Mouse (Mus musculus) frontal cortex, postnatal 25 days (tissue): Measurements from ENCODE around the gene Slc45a2.

ENCODE experiments used
- DNase-seq, 2 experiments: peaks; one replicate each; pipeline ENCODE4 v3.0.0; 2022; ENCODE audit warnings: low spot score in 2 of 2

Slc45a2 gene

DNA sequence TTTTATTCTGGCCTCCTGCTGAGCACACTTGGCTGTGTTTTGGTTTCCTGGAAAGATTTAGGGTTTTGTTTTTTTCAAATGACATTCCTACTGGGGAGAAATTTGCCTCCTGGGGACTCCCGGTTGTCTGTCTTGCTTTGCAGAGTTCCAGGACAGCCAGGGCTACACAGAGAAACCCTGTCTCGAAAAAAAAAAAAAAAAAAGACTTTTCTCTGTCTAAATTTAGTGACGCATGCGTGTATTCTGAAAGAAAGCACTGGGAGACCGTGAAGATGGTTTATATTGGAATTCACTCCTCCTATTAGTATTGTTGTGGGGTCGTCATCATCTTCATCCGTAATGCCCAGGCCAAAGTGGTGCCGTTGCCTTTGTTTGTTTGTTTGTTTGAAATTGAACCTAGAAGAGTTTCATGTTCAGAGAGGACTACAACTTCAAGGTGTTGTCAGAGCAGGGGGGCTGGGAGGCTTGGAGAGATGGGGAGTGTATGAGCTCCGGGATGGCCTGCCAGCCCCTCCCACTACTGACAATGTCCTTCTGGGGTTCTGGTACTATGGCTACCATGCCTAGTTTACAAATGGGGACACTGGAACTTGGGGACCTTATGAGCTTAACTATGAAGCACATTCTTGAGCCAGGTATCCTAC lies 65.1 kb downstream of the Slc45a2 start:
- no peak for DNase-seq

DNA sequence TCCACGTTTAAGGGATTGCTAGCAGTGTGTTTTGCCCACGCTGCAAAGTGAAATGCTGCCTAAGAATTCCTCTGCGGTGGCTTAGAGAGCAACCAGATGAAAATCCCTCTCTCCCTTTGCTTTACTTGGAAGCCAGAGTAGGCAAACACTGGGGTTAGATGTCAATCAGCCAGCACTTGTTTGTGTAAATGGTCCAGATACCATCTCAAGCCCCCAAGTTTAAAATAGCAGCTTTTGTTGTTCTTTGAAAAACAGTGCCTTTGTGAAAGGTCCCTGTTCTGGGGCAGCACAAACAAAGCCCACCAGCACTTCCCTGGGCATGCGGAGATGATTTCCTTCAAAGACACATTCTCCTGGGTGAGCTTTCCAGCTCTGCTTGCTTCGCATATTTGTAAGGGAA lies 65.8 kb downstream of the Slc45a2 start:
- no peak for DNase-seq

DNA sequence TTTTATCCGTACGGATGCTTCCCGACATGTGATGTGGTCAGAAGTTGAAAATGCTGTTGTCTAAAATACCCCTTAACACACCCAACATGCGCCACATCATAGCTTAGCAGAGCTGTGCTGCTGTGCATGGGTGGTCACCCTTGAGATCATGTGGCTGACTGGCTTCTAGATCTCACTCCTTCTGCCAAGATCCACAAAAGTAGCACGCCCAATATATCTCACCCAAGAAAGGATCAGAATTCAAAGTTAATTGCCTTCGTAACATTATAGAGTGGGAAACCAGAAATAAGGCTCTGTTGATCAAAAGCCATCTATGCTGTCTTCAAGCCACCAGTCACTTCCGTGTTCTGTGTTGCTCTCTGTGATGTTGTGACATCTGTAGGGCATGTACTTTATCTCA lies 67.4 kb downstream of the Slc45a2 start:
- DNase-seq: no peak

DNA sequence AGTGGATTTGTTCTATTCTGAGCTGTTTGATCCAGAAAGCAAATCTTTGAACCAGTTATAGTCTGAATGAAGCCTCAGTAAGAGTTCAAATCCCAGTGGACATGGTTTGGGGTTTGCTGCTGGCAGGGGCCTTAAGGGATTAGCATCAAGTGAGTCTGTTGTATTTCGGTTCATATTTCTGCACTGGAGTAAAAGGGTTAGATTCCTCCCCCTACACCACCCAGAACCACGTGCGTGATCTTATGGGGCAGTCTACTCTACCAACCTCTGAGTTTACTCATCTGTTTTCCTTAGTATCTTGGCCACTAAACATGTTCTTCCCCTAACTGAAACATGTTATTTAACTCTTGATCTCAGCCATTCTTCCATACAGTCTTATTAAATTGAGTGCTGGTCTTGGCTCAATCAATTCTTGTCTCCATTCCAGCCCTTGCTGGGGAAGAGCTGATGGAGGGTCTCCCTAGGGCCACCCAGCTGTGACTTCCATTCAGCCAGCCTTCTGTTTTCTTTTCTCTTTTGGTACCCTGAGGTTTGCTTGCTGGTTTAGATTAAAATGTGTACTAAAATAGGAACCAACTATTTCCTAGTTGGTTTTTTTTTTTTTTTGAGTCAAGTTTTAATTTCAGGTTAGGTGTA lies 75.3 kb downstream of the Slc45a2 start:
- DNase-seq: no peak
